ENCODE assay signal across 8 mouse cellular contexts in the genomic region with DNA sequence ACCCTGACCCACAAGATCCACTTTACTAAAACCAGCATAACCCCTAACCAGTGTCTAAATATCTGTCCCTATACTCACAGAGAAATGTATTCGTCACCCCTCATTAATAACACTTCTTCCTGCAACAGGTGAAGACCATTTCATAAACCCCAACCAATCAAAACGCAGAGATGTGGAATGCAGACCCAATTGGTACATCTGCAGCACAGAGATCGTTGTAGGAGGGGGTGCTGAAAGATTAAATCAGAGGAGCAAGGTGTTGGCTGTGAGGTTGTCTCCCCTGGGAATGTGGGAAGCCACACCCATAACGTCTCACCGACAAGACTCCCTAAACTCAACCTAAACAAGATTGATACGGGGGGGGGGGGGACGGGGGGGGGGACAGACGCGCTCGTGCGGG. TPM values are rescaled to one million over a fixed set of nuclear protein-coding genes. Genes with fewer than 3 reads are reported as not detected.
DNase-seq lines count a peak whose midpoint lies in the region; ATAC-seq and TF ChIP-seq lines count a peak whose summit lies in the region.

No protein-coding gene starts in this region.

- peaks cover 15% of the 10 kb centered on the region; the same call in 1 of the 2 replicates for H3K4me1 ChIP-seq in heart, embryonic 13.5 days
- no peaks in the 10 kb centered on the region for H3K4me1 ChIP-seq in hindbrain, postnatal 0 days (ENCODE audit: insufficient read depth, low read length)
- H3K4me1 ChIP-seq in midbrain, embryonic 15.5 days, result peaks cover 13% of the 10 kb centered on the region

- H3K36me3 ChIP-seq in heart, embryonic 13.5 days, result no peaks in the 10 kb centered on the region
- H3K36me3 ChIP-seq in hindbrain, postnatal 0 days (ENCODE audit: insufficient read depth, low read length), result no peaks in the 10 kb centered on the region
- no peaks in the 10 kb centered on the region for H3K36me3 ChIP-seq in midbrain, embryonic 15.5 days (replicated peaks)

- intact Hi-C loops in heart, postnatal 14 days (cut with DNase I), result no loop called here

- H3K4me3 ChIP-seq in heart, embryonic 13.5 days, result peak overlapping the region; percentile 45
- peak overlapping the region; percentile 42 for H3K4me3 ChIP-seq in hindbrain, postnatal 0 days (ENCODE audit: low read length)
- peak overlapping the region; percentile 41 for H3K4me3 ChIP-seq in midbrain, embryonic 15.5 days

- peak overlapping the region; percentile 62 for H3K9ac ChIP-seq in heart, embryonic 13.5 days
- peak overlapping the region; percentile 56; the same call in 1 of the 2 replicates for H3K9ac ChIP-seq in hindbrain, postnatal 0 days (replicated peaks; ENCODE audit: low read length)
- no peak overlapping the region for H3K9ac ChIP-seq in midbrain, embryonic 15.5 days

- DNase-seq in heart, postnatal 14 days, result no peak
- peak; percentile 76 for DNase-seq in brain, embryonic 14.5 days (ENCODE audit: low read depth)
- peak; percentile 83 for DNase-seq in hindbrain, postnatal 0 days (ENCODE audit: low spot score)
- no peak for DNase-seq in kidney, postnatal 10 days
- no peak for DNase-seq in Muller cell, postnatal 12 days (ENCODE audit: inconsistent ontology term)

- no peak for TF ChIP-seq CTCF in brain, embryonic 14.5 days (IDR thresholded peaks at IDR 0.05; ENCODE audit: borderline replicate concordance, extremely low read depth, insufficient read depth, insufficient read length)
- no peak for TF ChIP-seq CTCF in hindbrain, postnatal 0 days (IDR thresholded peaks at IDR 0.05; ENCODE audit: low read depth)

- no peak for TF ChIP-seq POLR2A in brain, embryonic 14.5 days (IDR thresholded peaks at IDR 0.05; ENCODE audit: borderline replicate concordance, extremely low read depth, insufficient read depth, insufficient read length, poor library complexity, severe bottlenecking)

- ATAC-seq in heart, embryonic 13.5 days (ENCODE audit: extremely low read depth, insufficient number of reproducible peaks, low FRiP score, low TSS enrichment), result no peak
- ATAC-seq in hindbrain, postnatal 0 days, result peak; percentile 81
- ATAC-seq in midbrain, embryonic 15.5 days (replicated peaks), result peak; percentile 75
- ATAC-seq in CD4-positive, CD25-positive, alpha-beta regulatory T cell, adult 4 months, result no peak

- no peak overlapping the region for H3K27ac ChIP-seq in heart, embryonic 13.5 days (replicated peaks)
- peak overlapping the region; percentile 16; the same call in 1 of the 2 replicates for H3K27ac ChIP-seq in hindbrain, postnatal 0 days
- H3K27ac ChIP-seq in midbrain, embryonic 15.5 days, result peak overlapping the region; percentile 34; the same call in 1 of the 2 replicates

- H3K4me2 ChIP-seq in heart, embryonic 13.5 days, result peak overlapping the region; percentile 72
- H3K4me2 ChIP-seq in hindbrain, postnatal 0 days (ENCODE audit: low read depth, low read length), result peak overlapping the region; percentile 71
- peak overlapping the region; percentile 54 for H3K4me2 ChIP-seq in midbrain, embryonic 15.5 days

- 8% methylated on average over 8 of the region's 11 CpGs for WGBS in heart, embryonic 13.5 days
- WGBS in hindbrain, postnatal 0 days, result 4% methylated on average over 11 of the region's 11 CpGs
- 4% methylated on average over 9 of the region's 11 CpGs for WGBS in midbrain, embryonic 15.5 days

- H3K27me3 ChIP-seq in heart, embryonic 13.5 days (replicated peaks), result no peaks in the 10 kb centered on the region
- no peaks in the 10 kb centered on the region for H3K27me3 ChIP-seq in hindbrain, postnatal 0 days (ENCODE audit: insufficient read depth, low read length)
- H3K27me3 ChIP-seq in midbrain, embryonic 15.5 days (replicated peaks), result no peaks in the 10 kb centered on the region

- no peaks in the 10 kb centered on the region for H3K9me3 ChIP-seq in heart, embryonic 13.5 days
- H3K9me3 ChIP-seq in hindbrain, postnatal 0 days (ENCODE audit: low read length), result no peaks in the 10 kb centered on the region
- no peaks in the 10 kb centered on the region for H3K9me3 ChIP-seq in midbrain, embryonic 15.5 days

RNA-seq across cellular contexts. Expression of gene Asb5, which starts 20.6 kb away (rescaled TPM):
- polyA plus RNA-seq in heart, embryonic 13.5 days (2015; fragmentation: Nextera tagmentation; extraction: Ambion mirVana), result 3.7 and 4.5 TPM in 2 replicates
- total RNA-seq in heart, postnatal 14 days (2021), result 10 to 100 TPM; 10.3 to 11.3 TPM
- polyA plus RNA-seq in brain, embryonic 14.5 days (2012; rRNA removed), result 1.6 and 2.0 TPM in 2 replicates
- total RNA-seq in hindbrain, postnatal 0 days (2014; rRNA removed), result 1.0 and 11.9 TPM in 2 replicates
- 12.9 and 13.0 TPM in 2 replicates for polyA plus RNA-seq in hindbrain, postnatal 0 days (2015; fragmentation: Nextera tagmentation; extraction: Ambion mirVana)
- 6.1 and 8.2 TPM in 2 replicates for polyA plus RNA-seq in midbrain, embryonic 15.5 days (2015; fragmentation: Nextera tagmentation; extraction: Ambion mirVana)
- polyA plus RNA-seq in CD4-positive, CD25-positive, alpha-beta regulatory T cell, adult 4 months (2017; shearing (Covaris generic)), result not detected

RNA-seq across cellular contexts. Expression of gene Spcs3, which starts 21.0 kb away (rescaled TPM):
- 63.3 and 69.4 TPM in 2 replicates for polyA plus RNA-seq in heart, embryonic 13.5 days (2015; fragmentation: Nextera tagmentation; extraction: Ambion mirVana)
- total RNA-seq in heart, postnatal 14 days (2021), result 10 to 100 TPM; 29.7 to 29.8 TPM
- 22.6 and 26.9 TPM in 2 replicates for polyA plus RNA-seq in brain, embryonic 14.5 days (2012; rRNA removed)
- total RNA-seq in hindbrain, postnatal 0 days (2014; rRNA removed), result 28.9 and 29.6 TPM in 2 replicates
- 37.5 and 40.7 TPM in 2 replicates for polyA plus RNA-seq in hindbrain, postnatal 0 days (2015; fragmentation: Nextera tagmentation; extraction: Ambion mirVana)
- polyA plus RNA-seq in midbrain, embryonic 15.5 days (2015; fragmentation: Nextera tagmentation; extraction: Ambion mirVana), result 46.5 and 47.5 TPM in 2 replicates
- 100 to 1,000 TPM; 114 to 129 TPM for polyA plus RNA-seq in CD4-positive, CD25-positive, alpha-beta regulatory T cell, adult 4 months (2017; shearing (Covaris generic))

Comparison
In these comparisons a context has a peak if more than half of its experiments do, and no peak if none do; other contexts are left out.
1. ATAC-seq: peak in hindbrain, postnatal 0 days (single experiment) and midbrain, embryonic 15.5 days (single experiment); none in heart, embryonic 13.5 days (single experiment) and CD4-positive, CD25-positive, alpha-beta regulatory T cell, adult 4 months (single experiment).
2. DNase-seq: peak in brain, embryonic 14.5 days (single experiment) and hindbrain, postnatal 0 days (single experiment); none in heart, postnatal 14 days (0 of 2), kidney, postnatal 10 days (single experiment) and Muller cell, postnatal 12 days (single experiment).
3. Peak in every context shown above with its lines, with median percentiles within 50 percentile points of each other: H3K4me2 ChIP-seq and H3K4me3 ChIP-seq.